Mouse (Mus musculus): ENCODE data around the gene Tnfrsf8.

- TF ChIP-seq ZMIZ1 (IDR thresholded peaks at IDR 0.05; ENCODE audit: low read depth, low read length) (no peak), MAZ (IDR thresholded peaks at IDR 0.05; ENCODE audit: low read depth, low read length) (no peak), USF1 (IDR thresholded peaks at IDR 0.05; ENCODE audit: low read depth, low read length) (no peak), EP300 (IDR thresholded peaks at IDR 0.05; ENCODE audit: low read length) (peak; percentile 38; the same call in 1 of the 2 replicates), GABPA (IDR thresholded peaks at IDR 0.05; ENCODE audit: insufficient replicate concordance, low read depth, low read length) (no peak), POLR2A (IDR thresholded peaks at IDR 0.05; ENCODE audit: low read depth, low read length) (no peak)
Measured at GRCm38 (mm10) chr4:145356234-145356633, 41.3 kb upstream of the Tnfrsf8 start.
